Mouse (Mus musculus): ENCODE measurements at regions not wholly inside any gene's neighbourhood (a gene's known extent, or its start where the extent isn't known, plus 50 kb on each side); places are given as distances from the start of the nearest gene placed in this dataset.

DNA sequence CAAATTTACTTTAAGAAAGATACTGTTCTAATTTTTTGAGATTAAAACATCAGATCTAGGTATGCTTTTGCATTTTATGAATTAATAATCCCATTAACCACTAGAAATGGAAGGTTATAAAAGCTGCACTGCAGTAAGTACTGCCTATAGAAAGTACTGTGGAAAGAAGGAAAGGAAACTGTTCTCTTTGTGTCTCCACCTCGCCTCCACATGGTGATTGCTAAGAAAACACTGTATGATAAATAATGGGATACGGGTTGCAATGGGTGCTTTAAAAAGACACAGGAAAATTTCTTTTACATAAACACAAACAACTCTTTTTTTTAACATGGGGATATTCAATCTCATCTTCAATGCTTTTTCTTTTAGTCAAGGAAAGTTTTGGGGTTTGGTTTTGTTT lies 519.2 kb upstream of the Sptlc3 start:
- TF ChIP-seq RCOR1 (IDR thresholded peaks at IDR 0.05; ENCODE audit: low read depth, low read length): no peak
- TF ChIP-seq POLR2A (IDR thresholded peaks at IDR 0.05; ENCODE audit: control insufficient read depth in 1 of 2, insufficient read depth in 1 of 2, low read depth in 1 of 2, low read length in 2 of 2, poor library complexity in 1 of 2): no peak
- TF ChIP-seq TAL1 (IDR thresholded peaks at IDR 0.05; ENCODE audit: low read length): no peak
- TF ChIP-seq USF1 (IDR thresholded peaks at IDR 0.05; ENCODE audit: low read depth, low read length): no peak
- TF ChIP-seq CTCF (IDR thresholded peaks at IDR 0.05 in 2 of 3, conservative IDR thresholded peaks at IDR 0.05 in 1 of 3; ENCODE audit: control insufficient read depth in 1 of 3, insufficient read depth in 1 of 3, low read depth in 2 of 3, low read length in 3 of 3, poor library complexity in 1 of 3, severe bottlenecking in 1 of 3): no peak
- no peak for TF ChIP-seq EP300 (IDR thresholded peaks at IDR 0.05; ENCODE audit: low read depth in 1 of 2, low read length in 2 of 2)
- TF ChIP-seq MAX (IDR thresholded peaks at IDR 0.05; ENCODE audit: low read length): no peak
- no peak for TF ChIP-seq HCFC1 (IDR thresholded peaks at IDR 0.05; ENCODE audit: low read depth, low read length)
- TF ChIP-seq ETS1 (IDR thresholded peaks at IDR 0.05; ENCODE audit: low read depth, low read length): no peak
- TF ChIP-seq CHD1 (IDR thresholded peaks at IDR 0.05; ENCODE audit: low read depth, low read length): no peak
- no peak for TF ChIP-seq MAFK (IDR thresholded peaks at IDR 0.05; ENCODE audit: borderline replicate concordance, low read depth, low read length)
- no peak for TF ChIP-seq GATA1 (IDR thresholded peaks at IDR 0.05; ENCODE audit: low read depth, low read length)
- TF ChIP-seq SMC3 (IDR thresholded peaks at IDR 0.05; ENCODE audit: low read depth, low read length): no peak
- no peak for TF ChIP-seq TCF12 (IDR thresholded peaks at IDR 0.05; ENCODE audit: low read depth, low read length)
